Mouse (Mus musculus) liver, embryonic 14 days (tissue): Measurements from ENCODE around the gene Car9. TPM values are rescaled to one million over a fixed set of nuclear protein-coding genes. Genes with fewer than 3 reads are reported as not detected.

Experiments used
- polyA plus RNA-seq: library from polyadenylated mRNA; depleted of rRNA; stranded (reverse); fragments of >200 nt; gene quantifications from 2 replicates; pipeline ENCODE4 v1.2.3, GENCODE M21; 2012; rRNA removed

Gene Car9
- polyA plus RNA-seq = 0.53 and 0.58 TPM in 2 replicates

GRCm38 (mm10) chr4:43506536-43507185 lies at the start of gene Car9:
Gene Car9, plus strand, starts transcription at chr4:43506966.

GRCm38 (mm10) chr4:43483535-43484091 lies 23.2 kb upstream of the Car9 start, which contains the start of gene Sit1:
Gene Sit1, minus strand, starts transcription at chr4:43483734.

GRCm38 (mm10) chr4:43492821-43493185 lies 14.0 kb upstream of the Car9 start, which contains the start of gene Ccdc107:
Gene Ccdc107, plus strand, starts transcription at chr4:43492900.

GRCm38 (mm10) chr4:43499407-43500333 lies 7.1 kb upstream of the Car9 start, which contains the start of gene Arhgef39:
Gene Arhgef39, minus strand, starts transcription at chr4:43499695.

GRCm38 (mm10) chr4:43561997-43562768 lies 55.4 kb downstream of the Car9 start, which contains the start of the genes Creb3 and Tln1:
Gene Creb3, plus strand, starts transcription at chr4:43562332.
Gene Tln1, minus strand, starts transcription at chr4:43562691.

Other genes starting within 250 kb of the Car9 start
- gene Atp8b5, start 239.8 kb upstream of the Car9 start, polyA plus RNA-seq = 0.07 and 0.09 TPM in 2 replicates
- 0.39 and 0.45 TPM in 2 replicates for gene Rusc2, start 125.0 kb upstream of the Car9 start, polyA plus RNA-seq
- gene Fam166b, start 77.8 kb upstream of the Car9 start, polyA plus RNA-seq = 0.02 TPM in 1 of 2 replicates, not detected in the other
- gene Tesk1, start 65.0 kb upstream of the Car9 start, polyA plus RNA-seq = 2.4 and 2.7 TPM in 2 replicates
- 0.20 and 0.38 TPM in 2 replicates for gene Cd72, start 52.3 kb upstream of the Car9 start, polyA plus RNA-seq
- gene Sit1, start 23.2 kb upstream of the Car9 start, polyA plus RNA-seq = 0.06 TPM in 1 of 2 replicates, not detected in the other
- gene Ccdc107, start 14.1 kb upstream of the Car9 start, polyA plus RNA-seq = 32.7 and 38.7 TPM in 2 replicates
- 33.9 and 38.3 TPM in 2 replicates for gene Arhgef39, start 7.3 kb upstream of the Car9 start, polyA plus RNA-seq
- gene Tpm2, start 16.8 kb downstream of the Car9 start, polyA plus RNA-seq = 9.7 and 20.6 TPM in 2 replicates
- gene Creb3, start 55.4 kb downstream of the Car9 start, polyA plus RNA-seq = 10.3 and 12.2 TPM in 2 replicates
- gene Tln1, start 55.7 kb downstream of the Car9 start, polyA plus RNA-seq = 27.3 and 31.5 TPM in 2 replicates
- gene Rgp1, start 71.7 kb downstream of the Car9 start, polyA plus RNA-seq = 13.7 and 16.2 TPM in 2 replicates
- gene Gba2, start 71.9 kb downstream of the Car9 start, polyA plus RNA-seq = 11.1 and 12.8 TPM in 2 replicates
- gene Msmp, start 77.5 kb downstream of the Car9 start, polyA plus RNA-seq = not detected in 2 replicates
- gene Npr2, start 125.0 kb downstream of the Car9 start, polyA plus RNA-seq = 1.5 and 1.9 TPM in 2 replicates
- 0.12 and 0.27 TPM in 2 replicates for gene Spag8, start 146.6 kb downstream of the Car9 start, polyA plus RNA-seq
- 28.3 and 30.4 TPM in 2 replicates for gene Hint2, start 149.5 kb downstream of the Car9 start, polyA plus RNA-seq
- 0.18 and 0.26 TPM in 2 replicates for gene Tmem8b, start 162.0 kb downstream of the Car9 start, polyA plus RNA-seq
- 0.02 TPM in 2 replicates for gene Fam221b, start 162.2 kb downstream of the Car9 start, polyA plus RNA-seq
- gene Olfr70, start 193.8 kb downstream of the Car9 start, polyA plus RNA-seq = not detected in 2 replicates
- not detected in 2 replicates for gene Olfr71, start 203.3 kb downstream of the Car9 start, polyA plus RNA-seq
- 0.07 and 0.10 TPM in 2 replicates for gene Hrct1, start 220.2 kb downstream of the Car9 start, polyA plus RNA-seq
- gene Spaar, start 223.1 kb downstream of the Car9 start, polyA plus RNA-seq = 0.01 and 0.02 TPM in 2 replicates